Mouse (Mus musculus): ENCODE results near the gene Zmiz1. TPM values are rescaled to one million over a fixed set of nuclear protein-coding genes. Genes with fewer than 3 reads are reported as not detected.
A peak's percentile ranks its signal among the peaks of the same experiment; 100 is the strongest.

Zmiz1 gene
- total RNA-seq, 2 experiments from 2014 or later, result 26.6 to 28.6 TPM

DNA sequence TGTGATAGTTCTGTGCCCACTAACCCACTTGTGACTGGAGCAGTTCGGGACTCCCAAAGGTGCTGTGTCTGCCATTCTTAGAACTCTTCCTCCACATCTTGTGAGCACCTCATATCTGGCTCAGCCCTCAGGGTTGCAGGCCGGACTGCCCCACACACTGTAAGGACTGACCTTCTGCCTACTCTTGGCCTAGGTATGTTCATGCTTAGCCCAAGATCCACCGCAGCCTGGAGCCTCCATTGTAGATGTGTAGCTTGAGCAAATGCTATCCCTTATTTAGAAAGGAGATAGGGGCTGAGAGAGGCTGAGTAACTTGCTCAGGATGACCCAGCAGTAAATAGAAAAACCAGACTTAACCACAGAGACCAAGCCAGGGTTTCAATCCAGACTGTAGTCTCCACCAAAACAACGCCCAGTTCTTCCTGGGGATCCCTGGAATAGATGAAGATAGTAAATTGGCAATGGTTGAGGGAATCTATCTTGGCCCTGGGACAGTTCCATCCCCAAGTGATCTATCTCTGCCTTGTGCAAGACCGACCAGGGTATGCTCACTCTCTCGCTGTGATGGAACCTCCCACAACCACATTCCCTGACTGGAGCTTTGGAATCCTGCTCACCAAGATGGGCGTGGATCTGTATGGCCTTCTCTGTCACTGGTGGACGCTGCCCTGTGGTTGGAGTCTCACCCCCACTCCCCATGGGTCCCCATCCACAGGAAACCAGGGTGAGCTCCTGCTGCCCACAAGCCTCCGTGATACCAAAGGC is 74.8 kb downstream of the Zmiz1 start:
- DNase-seq (ENCODE audit: low spot score), result peak; percentile 65

DNA sequence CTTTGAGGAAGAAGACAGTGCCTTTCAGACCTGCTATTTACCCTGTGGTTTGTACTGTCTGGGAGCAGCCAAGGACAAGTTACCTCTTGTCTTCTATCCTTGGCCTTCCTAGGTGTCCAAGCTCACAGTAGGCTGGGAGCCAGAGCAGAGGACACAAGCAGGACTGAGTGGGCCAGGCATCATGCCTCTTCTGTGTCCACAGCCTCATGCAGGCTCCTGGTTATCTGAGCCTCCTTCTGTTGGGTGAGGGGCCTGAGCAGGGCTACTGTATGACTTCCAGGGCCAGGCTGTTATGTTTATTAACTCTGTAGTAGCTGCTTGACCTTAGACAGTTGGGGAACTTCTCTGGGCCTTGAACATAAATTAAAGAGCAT is 75.4 kb downstream of the Zmiz1 start:
- no peak for DNase-seq (ENCODE audit: low spot score)

DNA sequence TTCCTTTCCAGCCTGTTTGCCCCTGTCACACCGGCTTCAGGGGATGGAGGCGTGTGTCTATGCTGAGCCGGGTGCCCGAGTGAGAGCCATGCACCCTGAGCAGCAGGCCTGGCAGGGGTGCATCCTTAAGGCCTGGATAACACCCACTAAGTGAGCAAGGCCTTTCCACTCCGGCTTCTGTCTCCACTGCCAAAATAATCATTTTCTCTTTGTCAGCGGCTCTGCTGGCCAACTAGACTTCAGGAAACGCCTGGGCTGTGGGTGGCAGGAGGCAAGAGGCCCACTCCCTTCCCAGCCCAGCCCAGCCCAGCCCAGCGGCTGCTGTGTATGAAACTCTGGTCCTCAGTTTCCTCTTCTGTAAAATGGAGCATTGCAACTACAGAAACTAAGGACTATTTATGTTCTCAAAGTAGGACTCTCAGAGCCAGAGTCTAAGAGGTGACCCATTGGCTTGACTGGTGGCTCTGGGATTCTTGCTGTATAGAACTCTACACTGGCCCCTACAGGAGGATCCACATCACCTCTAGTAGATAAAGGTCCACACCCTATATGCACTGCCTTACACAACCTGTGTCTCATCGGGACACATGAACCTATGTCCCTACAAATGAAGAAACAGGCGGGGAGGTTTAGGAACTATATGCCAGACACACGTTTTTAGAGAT is 76.1 kb downstream of the Zmiz1 start:
- DNase-seq (ENCODE audit: low spot score), result no peak

DNA sequence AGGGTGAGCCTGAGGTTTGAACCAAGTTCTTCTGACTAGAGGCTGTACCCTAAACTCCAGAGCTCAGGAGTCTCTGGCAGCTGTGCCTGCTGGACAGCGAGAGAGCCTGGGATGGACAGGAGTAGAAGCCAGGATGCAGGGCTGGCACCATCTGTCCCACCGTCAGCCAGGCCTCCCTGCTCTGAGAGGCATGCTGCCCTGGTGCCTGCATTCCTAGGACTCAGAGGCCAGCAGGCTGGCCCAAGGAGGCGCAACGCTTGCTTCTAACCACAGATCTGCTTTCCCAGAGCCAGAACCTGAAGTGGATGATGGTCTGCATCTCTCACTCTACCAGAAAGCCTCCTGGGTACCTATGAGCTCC is 76.6 kb downstream of the Zmiz1 start:
- peak; percentile 36 for DNase-seq (ENCODE audit: low spot score)

DNA sequence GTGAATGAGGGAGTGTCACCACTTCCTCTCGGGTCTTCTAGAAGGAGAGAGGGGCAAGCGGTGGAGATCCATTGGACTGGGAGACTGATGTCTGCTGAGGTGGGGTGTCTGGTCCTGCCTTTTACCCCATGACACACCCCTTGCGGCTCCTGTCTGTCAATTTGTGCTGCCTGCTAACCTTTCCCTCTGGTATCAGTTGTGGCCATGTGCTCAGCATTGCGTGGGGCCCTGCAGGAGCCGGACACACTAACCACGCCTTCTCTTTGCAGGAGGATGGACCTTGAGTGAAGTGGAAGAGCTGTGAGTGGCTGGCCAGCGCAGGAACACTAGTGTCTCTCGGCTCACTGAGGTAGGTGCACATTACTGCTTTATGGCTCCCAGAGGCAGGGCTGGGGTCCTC is 77.5 kb downstream of the Zmiz1 start:
- DNase-seq (ENCODE audit: low spot score), result no peak

DNA sequence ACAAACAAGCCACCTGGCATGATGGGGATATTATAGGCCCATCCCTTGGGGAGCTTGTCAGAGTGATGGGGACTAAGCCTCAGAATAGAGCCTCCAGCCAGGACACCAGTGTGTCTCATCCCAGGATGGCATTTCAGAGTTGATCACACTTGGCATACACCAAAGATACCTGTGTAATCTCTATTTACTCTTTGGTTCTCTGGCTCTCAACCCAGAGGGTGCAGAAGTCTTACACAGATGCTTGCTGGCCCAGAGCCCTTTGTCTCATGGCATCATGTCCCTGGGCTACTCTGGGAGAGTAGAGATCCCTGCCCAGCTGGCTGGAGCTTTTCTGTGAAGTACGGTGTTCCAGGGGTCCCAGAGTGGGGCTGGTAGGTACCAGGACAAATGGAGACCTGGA is 78.4 kb downstream of the Zmiz1 start:
- no peak for DNase-seq (ENCODE audit: low spot score)

DNA sequence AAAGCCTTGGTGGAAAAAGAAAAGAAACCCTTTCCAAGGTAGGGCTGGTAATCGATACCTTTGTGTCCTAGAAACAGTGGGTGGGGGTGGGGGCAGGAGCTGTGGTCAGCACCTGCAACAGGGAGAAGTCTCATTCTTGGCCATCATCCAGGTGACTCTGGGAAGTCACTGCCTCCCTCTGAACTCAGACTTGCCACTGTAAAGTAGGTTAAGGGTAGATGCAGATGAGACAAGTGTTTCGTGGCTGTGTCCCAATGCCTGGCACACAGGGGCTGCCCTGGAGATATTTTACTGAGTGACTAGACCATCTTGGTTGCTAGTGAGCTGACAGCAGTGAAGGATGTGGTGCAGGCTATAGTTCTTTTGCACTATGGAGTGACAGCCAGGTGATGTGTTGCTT is 79.5 kb downstream of the Zmiz1 start:
- DNase-seq (ENCODE audit: low spot score), result no peak

DNA sequence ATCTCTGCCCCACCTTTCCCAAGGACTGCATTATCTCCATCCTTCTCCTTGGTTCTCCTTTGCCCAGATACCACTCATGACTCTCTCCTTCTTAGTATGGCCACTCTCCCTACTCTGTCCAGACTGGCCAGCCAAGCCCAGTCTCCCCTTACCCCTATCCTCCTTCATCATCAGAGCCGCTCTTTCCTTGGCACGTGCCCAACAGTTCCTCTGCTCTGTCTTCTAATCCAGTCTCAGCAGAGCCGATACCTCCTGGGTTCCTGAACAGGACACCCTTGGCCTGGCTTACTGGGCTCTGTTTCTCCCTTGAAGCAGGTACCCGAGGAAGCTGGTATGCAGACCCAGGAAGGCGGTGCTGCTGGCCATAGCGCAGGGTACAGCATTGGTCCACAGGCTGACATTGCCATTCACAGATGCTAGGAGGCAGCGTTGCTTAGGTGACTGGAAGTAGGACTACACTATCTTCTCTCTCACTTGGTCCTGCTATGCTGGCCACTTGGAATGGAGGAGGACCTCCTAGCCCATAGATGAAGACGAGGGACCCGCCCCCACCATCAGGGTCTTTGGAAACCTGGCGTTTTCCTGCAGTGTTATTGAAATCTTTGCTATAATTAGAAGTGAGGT is 80.6 kb downstream of the Zmiz1 start:
- DNase-seq (ENCODE audit: low spot score), result no peak

DNA sequence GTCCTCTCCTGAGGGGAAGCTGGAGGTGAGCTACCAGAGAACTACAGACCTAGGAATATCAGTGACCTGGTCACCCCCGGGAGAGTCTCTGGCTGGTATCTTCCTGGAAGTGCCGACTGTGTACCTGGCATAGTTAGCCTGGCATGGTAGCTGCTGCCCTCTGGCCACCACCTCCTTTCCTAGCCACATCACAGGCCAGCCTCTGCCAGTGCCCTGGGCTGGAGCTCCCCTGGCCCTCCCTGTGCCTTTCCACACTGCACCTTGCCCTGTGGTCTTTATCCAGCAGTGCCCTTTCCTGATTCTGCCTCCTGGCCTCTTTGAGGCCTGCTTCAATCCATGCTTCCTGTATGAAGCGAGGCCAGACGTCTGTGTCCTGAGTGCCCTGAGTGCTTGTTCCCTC is 81.2 kb downstream of the Zmiz1 start:
- DNase-seq (ENCODE audit: low spot score), result no peak

DNA sequence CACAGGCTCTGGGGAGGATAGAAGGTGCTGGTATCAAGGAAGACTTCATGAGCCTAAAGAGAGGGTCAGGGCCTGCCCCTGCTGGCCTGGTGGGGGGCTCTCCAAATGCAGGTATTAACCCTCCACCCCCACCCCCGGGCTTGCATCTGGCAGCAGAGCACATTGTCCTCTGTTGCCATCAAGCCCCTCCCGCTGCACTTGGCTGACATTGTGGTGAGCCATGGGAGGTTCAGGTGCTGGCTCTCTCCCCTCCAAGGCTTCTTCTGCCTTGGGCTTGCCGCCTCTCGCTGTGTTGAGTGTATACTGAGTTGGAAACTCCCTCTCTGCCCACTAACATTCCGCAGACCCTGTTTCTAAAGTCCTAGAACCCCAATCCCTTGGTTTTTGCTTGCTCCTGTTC is 82.2 kb downstream of the Zmiz1 start:
- no peak for DNase-seq (ENCODE audit: low spot score)

DNA sequence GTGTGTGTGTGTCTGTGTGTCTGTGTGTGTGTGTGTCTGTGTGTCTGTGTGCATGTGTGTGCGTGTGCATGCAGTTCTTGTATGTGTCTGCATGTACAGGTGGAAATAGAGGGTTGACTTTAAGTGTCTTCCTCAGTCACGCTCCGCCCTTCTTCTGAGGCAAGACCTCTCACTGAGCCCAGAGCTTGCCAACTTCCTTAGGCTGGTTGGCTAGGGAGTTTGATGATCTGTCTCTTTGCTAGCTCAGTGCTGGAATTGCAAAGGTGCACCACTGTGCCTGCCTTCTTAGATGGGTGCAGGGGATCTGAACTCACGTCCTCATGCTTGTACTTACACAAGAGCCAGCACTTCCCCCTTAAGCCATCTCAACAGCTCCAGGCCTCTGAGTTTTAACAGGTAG is 84.1 kb downstream of the Zmiz1 start:
- DNase-seq (ENCODE audit: low spot score), result no peak

DNA sequence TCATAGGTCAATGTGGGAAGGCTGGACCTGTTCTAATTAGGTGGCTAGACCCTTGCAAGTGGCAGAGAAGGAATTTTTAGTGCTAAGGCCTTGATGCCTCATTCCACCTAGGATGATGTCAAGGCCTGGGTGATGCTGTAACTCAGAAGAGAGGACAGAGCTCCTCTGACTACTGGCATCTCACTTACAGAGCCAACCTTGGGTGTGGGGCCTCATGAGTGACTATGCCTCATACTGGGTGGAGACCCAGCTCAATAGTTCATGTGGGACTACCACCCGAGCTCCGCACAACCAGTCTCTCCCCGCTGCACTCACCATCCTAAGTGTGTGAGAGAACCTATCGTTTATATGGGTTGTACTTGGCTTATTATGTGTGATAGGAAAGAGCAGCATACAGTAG is 84.9 kb downstream of the Zmiz1 start:
- no peak for DNase-seq (ENCODE audit: low spot score)

DNA sequence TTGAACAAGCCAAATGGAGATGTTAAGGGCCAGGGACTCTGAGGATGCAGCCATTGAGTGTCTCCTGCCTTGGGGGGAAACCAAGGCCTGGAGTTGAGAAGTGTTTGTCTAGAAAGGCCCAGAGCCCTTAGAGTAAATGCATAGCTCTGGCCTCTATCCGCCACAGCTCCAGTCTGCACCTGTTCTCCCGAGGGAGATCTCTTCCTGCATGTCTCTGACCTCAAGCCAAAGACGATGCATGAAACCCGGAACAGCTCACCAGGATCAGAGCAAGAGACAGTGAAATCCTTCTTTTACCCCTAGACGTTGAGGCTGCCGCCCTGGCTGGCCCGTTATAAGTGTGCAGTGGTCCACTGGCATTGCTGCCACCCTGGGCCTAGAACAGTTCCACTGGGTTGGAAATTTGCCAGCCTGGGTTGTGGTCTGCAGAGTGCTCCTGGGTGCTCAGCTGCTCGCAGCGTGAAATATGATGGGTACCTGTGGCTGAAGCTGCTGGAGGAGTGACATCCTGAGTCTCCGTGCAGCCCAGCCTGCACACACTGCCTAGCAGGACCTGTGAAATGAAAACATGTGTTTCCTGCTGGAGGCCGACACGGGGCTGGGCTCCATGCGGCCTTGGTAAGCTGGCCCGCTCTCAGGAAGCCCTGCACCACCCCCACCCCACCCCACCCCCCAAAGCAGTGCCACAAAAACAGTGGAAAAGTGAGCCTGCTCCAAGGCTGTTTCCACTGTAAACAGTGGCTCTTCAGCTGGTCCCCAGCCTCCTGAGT is 88.1 kb downstream of the Zmiz1 start:
- DNase-seq (ENCODE audit: low spot score), result no peak

DNA sequence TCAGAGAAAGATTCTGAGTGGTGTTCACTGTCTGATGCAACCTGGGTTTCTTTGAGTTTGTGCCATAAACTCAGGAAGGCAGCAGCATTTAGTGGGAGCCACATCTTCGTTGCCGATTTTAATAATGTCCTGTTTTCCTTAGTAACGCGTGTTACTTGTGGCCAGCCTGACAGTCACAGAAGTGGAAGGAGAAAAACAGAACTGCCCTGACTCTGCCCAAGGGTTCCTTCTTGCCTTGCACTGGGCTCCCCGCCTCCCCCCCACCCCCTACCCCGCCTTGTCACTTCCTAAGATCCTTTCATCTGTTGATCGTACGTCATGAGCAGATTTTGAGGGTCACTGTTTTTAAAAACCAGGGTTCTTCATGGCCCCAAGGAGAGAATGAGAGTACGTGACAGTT is 88.9 kb downstream of the Zmiz1 start:
- no peak for DNase-seq (ENCODE audit: low spot score)

DNA sequence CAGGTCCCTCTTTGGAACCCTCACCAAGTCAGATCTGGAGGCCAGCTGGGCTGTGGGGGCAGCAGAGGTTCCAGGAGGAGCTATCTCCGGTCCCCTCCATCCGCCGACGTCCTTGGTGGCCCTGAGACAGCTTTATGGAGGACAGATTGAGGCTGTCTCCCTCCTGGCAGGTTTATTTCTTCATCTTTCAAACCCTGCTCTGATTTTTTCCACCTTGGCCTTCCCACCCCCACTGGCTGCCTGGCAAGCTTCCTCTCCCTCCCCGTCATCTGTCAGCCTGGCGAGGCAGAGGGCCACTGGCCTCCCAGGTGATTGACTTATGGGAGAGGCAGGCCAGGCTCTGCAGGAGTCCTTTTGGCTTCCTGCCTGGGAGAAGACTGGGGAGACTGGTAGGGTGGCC is 89.7 kb downstream of the Zmiz1 start:
- peak; percentile 49 for DNase-seq (ENCODE audit: low spot score)

DNA sequence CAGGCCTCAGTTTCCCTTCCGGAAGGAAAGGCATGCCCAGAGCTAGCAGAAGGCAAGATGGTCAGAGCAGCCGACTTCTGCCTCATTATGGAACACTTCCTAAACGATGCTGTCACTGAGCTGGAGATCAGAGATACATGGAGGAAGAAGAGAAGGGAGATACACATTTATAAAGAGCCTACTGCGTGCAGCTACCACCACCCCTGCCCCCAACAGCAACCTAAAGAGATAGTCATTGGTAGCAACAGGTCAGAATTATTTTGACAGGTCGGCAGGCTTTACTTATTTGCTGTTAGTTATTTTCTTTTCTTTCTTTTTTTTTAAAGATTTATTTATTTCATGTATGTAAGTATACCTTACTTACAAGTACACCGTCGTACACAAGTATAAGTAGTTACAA is 90.1 kb downstream of the Zmiz1 start:
- no peak for DNase-seq (ENCODE audit: low spot score)

DNA sequence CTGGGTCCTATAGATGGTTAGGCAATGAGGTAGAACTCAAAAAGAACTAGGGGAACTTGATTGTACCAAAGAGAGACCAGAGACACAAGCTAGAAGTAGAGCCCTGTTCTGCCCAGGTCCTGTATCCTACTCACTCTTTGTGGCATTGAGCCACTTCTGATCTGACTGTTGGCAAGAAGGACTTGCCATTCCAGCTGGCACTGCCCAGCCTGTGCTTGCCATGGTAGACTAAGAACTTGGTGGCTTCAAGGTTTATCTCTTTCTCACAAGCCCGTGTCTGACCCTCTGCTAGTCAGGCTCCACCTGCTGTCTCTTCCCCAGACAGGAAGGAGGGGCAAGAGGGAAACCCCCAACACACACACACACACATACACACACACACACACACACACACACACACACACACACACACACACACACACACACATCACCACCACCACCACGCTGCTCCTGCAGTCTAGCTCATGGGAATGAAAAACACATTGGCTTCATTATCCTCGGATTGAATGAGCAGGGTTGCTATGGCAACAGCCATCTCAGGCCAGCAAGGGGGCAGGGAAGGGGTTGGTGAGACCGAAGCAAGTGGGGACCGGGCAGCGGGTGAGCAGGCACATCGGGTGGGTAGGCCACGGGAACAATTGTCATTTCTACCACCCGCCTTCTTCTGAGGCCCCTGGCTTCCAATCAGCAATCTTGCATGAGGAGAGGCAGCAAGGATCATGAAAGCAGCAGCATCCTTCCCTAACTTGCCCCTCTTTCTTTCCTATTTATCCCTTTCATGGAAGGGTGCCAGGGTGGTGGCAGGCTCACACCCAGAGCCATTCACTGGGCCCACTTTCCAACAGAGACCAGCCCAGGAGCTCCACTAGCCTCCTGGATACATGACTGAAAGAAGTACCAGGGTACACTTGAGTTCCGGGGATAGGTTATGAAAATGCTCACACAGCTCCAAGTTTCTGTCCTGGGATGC is 91.2 kb downstream of the Zmiz1 start:
- DNase-seq (ENCODE audit: low spot score), result no peak

DNA sequence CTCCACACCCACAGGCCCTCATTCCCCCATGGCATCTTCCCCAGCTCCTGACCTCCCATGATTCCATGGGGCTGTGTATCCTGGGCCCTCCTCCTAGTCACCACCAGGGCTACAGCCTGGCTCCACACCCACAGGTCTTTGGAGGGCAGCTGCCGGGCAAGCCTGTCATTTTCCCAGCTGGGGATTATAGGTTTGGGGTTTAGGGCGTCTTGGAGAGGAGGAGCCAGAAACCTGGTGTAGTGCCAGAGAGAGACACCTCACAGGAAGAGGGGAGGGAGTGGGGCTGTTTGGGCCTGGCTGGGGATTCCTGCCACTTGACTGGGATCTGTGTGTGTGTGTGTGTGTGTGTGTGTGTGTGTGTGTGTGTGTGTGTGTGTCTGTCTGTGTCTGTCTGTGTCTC is 92.7 kb downstream of the Zmiz1 start:
- no peak for DNase-seq (ENCODE audit: low spot score)

DNA sequence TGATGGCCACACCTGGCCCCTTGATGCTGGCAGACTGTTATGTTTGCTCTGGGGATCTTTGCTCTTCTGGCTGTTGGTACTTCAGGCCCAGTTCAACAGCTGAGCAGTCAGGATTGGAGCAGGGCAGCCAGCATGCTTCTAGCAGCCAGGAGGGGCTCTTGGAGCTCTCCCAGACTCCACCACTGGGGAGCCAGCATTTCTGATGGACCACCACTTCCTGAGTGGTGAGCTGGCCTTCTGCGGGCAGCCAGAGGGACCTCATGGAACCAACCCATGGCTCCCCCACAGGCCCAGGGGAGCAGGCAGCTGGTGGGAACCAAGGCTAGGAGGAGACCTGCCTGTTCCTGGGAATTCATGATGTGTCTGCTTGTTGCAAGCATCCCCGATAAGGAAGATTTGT is 94.4 kb downstream of the Zmiz1 start:
- DNase-seq (ENCODE audit: low spot score), result no peak

DNA sequence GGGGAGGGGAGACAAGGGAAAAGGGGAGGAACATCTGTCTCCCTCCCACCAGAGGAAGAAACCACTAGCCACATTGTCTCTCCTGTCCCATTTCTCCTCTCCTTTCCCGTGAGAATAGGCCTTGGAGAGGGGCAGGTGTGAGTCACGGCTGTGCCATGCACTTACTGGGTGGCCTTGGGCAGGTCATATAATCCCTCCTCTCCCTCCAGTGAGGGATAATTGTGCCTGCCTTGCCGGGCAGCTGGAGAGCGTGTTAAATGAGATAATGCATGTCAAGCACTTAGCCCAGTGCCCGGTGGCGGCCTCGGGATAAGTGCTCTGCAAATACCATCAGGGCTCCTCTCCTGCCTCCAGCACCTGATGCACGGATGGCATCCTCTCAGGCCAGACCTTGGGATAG is 95.8 kb downstream of the Zmiz1 start:
- DNase-seq (ENCODE audit: low spot score), result no peak

DNA sequence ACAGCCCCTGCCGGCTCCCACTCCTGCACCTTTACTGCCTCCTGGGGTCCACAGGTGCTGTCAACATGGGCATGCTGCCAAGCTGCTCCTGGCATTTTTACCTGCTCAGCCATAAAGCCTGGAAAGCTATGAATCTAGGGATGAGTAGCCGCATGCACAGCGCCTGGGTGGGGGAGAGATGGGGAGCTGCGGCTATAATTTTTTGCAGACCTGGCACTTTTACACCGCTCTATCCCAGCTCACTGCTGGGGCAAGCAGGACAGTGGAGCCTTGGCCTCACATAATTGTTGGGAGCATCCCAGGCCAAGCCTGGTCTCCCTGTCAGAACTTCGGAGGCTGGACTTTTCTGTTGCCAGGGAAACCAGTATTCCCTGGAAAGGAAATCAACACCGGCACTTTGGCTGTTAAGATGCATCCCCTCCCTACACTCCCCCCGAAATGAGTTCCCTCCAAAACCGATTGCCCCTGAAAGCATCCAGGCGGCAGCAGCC is 96.4 kb downstream of the Zmiz1 start:
- DNase-seq (ENCODE audit: low spot score), result no peak
